Mouse (Mus musculus) kidney, adult 18-20 months (tissue): ENCODE measurements at regions not wholly inside any gene's neighbourhood (a gene's known extent, or its start where the extent isn't known, plus 50 kb on each side); places are given as distances from the start of the nearest gene placed in this dataset.
"Not testable (repeated sequence)": the region's sequence is repeated elsewhere in the genome, so short reads cannot be mapped to it uniquely, and the experiment has no call there.

Experiments used
- DNase-seq: peaks from one replicate; pipeline ENCODE4 v3.0.0; 2021

DNA sequence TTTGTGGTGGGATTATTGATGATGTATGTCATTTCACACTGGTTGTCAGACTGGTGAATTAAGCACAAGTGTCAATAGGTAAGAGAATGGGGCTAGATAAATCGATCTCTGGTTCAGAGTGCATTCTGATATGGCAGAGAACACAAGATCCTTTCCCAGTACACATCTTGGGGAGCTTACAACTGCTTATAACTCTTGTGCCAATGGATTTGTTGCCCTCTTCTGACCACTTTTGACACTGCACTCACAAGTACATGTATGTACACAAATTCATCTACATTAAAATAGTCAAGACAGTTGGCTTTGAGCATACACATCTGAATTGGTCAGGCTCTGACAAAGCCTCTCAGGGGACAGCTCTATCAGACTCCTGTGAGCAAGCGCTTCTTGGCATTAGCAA, 738.1 kb downstream of the Trib2 start:
- no peak for DNase-seq

DNA sequence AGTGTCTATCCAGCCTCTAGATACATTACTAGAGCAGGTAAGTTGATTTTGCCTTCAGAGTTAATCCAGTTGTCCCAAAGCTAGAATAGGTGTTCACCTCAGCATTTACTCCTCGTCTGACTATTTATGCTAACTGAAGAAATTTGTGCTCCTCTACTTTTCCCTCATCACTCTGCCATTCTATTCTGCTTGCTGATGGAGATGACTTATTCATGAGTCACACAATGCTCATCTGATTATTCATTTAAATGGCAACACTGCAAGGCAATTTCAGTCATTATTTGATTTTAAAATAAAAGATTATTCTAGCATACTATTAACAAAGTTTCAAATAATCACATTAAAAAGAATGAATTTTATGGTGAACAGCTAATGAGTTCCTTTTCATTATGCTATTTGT, 752.4 kb downstream of the Trib2 start:
- no peak for DNase-seq

DNA sequence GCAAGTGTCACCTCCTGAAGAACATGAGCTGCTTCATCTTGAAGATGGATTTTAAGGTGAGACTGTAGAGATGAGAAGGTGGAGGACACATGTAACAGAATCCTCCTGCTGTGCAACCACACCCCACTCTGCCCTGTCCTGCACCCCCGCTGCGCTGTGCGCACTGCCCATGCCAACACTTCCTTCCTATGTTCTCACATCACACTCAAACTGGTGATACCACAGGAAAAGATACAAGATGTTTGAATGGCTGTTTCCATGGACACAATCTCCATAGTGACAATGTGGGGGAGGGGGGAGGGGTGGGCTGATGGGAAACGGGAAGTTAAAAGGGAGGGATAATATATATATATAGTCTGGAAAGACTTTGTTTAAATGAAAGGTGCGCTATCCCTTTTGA, 765.3 kb downstream of the Trib2 start:
- no peak for DNase-seq

DNA sequence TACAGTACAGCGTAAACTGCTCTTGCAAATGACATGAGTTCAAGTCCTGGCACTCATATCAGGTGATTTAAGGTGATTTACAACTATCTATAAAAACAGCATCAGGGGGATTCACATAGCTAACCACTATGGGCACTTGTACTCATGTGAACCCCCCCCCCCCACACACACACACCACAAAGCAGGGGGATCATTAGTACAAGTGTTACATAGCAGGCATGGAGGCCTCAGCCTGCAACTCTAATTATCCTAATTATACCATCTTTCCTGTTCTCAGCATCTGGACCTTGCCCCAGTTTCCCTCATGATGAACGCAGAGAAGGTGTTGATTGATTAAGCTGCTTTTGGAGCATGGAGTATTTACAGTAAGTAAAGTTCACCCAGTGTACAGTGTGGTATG, 773.5 kb downstream of the Trib2 start:
- no peak for DNase-seq

DNA sequence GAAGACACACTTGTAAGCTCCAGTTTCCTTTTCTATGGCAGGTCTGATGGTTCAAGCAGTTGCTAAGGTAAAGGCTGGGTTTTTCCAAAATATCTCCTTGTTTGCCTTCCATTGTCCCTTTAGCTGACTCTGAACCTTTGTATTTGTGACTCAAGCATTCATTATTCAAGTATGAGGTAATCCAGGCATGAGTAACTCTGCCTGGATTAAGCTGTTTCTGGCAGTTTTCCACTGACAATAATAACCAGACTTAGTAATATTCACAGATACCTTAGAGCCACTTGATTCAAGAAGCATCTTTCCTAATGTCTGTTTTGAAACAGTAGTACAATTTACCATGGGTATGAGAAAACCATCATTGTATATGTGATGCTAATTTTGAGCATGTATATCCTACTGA, 805.6 kb downstream of the Trib2 start:
- DNase-seq: no peak

DNA sequence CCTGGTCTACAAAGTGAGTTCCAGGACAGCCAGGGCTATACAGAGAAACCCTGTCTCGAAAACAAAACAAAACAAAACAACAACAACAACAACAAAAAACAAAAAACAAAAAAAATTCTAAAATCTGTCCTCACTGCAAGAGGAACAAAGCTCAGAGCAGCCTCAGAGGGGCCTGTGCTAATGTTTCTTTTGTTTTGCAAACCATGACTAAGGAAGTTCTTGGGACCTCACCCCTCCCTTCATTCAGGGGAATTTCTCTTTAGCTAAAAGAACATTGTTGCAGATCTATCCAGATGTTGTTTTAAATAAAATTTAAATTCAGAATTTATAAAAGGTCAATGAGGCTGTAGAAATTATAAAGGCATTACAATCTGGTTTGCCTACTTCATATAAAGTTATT, 814.3 kb downstream of the Trib2 start:
- DNase-seq: not testable (repeated sequence)
